Mouse (Mus musculus): Measurements from ENCODE around the gene 0610030E20Rik. TPM values are rescaled to one million over a fixed set of nuclear protein-coding genes. Genes with fewer than 3 reads are reported as not detected.
A peak's percentile ranks its signal among the peaks of the same experiment; 100 is the strongest.

0610030E20Rik gene
- polyA plus RNA-seq (2012; rRNA removed), result 9.5 and 17.9 TPM in 2 replicates

DNA sequence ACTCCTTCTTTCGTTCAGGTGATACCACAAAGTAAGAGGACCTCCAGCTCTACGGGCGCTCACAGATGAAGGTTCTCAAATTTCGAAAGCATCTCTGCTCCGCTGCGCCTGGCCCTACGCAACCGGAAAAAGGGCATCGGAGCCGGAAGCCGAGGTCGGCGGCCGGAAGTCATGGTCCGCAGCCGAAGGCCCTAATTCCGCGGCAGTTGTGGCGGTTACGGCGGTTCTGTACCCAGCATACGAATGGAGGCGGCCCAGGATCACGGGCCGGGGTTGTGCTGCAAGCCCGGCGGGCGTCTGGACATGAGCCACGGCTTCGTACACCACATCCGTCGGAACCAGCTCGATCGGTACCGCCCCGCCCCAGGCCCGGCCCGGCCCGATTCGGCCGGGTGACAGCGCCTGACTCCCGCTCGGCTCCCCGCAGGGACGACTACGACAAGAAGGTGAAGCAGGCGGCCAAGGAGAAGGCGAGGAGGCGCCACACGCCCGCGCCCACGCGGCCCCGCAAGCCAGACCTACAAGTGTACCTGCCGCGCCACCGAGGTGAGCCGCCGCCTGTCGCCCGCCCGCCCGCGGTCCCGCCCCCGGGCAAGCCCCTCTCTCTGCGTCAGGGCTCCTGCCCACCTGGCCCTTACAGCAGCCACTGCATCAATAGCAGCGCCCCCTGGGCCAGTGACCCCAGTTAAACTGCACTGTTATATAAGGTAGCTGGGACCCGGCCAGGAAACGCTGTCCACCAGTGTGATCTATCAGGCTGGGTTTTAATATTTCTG, at the start of gene 0610030E20Rik:
Gene 0610030E20Rik, plus strand, starts transcription at position 152 of the 776 bp plus-strand sequence.
- under 1% methylated on average over 72 of the region's 72 CpGs for WGBS
- DNase-seq (ENCODE audit: low read depth, low spot score), result no peak

DNA sequence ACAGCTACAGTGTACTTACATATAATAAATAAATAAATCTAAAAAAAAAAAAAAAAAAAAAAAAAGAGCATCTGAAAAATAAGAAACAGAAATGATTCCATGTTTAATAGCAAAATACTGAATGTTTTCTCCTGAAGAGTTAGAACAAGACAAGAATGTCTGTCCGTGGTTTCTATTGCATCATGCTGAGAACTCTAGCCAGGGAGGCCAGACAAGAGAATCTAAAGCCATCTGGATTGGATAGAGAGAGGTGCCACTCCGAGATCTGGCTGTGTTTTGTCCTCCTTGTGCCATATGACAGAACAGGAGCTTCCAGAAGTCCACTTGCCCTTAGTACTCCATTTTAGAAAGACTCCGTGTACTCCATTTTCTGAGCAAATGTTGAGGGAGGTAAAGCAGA, 49.3 kb upstream of the 0610030E20Rik start:
- DNase-seq (ENCODE audit: low read depth, low spot score), result no peak
- WGBS, result 84% methylated on average over 3 of the region's 3 CpGs

DNA sequence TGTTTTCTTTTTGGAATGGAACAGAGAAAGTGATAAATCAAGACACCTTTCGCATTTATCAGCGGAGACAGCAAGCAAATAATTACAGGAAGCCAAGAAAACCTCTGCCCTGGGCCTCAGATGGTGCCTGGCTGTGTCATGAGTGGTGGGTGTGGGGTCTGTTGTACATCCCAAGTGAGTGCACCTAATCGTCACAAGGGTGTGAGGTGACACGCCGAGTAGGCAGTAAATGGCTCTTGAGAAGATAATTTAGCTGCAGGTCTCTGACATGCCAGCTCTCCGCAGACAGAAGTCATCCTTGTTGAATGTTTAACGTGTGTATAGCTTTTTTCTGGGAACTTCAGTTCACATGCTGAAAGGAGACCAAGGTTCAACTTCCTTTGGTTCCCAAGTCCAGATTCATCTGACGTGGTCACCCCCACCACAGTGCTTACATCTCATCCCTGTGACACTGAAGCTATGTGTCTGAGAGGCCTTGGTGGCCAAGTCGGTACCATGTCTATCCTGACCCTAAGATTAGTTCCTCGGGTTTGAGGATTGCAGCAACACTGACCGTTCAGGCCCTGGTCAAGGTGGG, 44.7 kb upstream of the 0610030E20Rik start:
- DNase-seq (ENCODE audit: low read depth, low spot score), result no peak
- 59% methylated on average over 11 of the region's 11 CpGs for WGBS

DNA sequence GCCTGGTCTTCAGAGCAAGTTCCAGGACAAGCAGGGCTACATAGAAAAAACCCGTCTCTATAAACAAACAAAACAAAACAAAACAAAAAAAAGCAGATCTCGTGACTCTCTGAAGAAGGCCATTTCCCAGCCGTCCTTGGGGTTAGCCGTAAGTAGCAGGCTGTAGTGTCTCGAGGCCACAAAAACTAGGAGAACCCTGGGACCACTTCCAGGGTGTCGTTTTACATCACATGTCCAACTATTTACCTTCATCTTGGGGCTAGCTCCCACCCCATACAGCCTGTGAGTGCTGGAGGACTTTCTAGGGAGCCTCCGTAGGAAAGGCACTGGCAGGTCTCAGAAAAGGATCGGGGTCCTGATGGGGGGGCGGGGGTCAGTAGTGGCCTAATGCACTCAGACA, 43.6 kb upstream of the 0610030E20Rik start:
- no peak for DNase-seq (ENCODE audit: low read depth, low spot score)

DNA sequence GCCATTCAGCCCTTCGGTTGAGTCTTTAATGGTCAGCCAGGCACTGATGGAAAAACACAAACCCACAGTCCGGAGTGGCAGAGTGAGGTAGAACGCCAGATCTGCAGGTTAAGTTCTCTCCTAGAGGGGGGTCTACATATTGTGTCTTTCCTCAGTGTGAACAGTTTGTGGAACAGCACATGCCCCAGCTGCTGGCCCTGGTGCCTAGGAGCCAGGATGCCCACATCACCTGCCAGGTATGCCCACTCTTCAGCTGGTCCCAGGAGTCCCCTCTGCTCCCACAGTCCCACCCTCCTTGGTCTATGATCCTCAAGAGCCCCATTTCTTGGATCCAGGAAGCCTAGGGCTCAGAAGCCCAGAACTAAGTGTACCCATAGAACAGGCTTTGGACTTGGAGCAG, 34.9 kb upstream of the 0610030E20Rik start:
- no peak for DNase-seq (ENCODE audit: low read depth, low spot score)
- 87% methylated on average over 3 of the region's 3 CpGs for WGBS

More for the DNA sequence above, 43.6 kb upstream of the 0610030E20Rik start:
- WGBS, result 71% methylated on average over 9 of the region's 9 CpGs

DNA sequence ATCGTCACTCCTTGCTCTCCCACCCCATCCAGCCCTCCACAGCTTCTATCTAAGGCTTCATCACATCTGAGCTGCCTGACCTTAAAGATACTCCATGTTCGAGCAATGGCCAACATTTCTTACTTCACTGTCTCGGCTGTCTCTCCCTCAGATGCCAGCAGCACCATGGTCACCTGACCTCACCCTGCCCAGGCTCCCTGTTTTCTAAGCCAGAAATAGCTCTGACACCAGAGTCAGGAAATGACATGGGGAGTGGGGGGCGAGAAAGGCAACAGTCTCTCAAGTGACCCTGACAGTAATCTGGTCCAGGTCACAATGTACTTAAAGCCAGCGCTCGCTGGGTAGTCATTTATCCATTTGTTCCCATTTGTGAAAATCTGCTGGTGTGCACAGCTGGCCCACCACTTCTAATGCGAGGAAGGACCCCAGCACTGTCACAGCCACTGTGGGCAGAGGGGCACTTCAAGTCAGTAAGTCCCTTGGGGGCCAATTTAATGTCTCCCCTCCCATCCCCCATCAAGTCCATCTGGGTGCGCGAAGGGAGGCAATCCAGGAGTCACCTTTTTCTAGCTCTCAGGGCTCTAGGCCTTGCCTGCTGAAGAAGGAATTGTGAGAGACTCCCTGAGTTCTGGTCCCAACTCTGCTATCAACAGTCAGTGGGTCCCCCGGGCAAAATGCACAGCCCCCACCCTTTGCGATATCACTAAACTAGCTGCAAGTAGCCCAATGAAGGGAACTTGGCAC, 33.8 kb upstream of the 0610030E20Rik start:
- DNase-seq (ENCODE audit: low read depth, low spot score), result no peak
- WGBS, result 92% methylated on average over 11 of the region's 11 CpGs

DNA sequence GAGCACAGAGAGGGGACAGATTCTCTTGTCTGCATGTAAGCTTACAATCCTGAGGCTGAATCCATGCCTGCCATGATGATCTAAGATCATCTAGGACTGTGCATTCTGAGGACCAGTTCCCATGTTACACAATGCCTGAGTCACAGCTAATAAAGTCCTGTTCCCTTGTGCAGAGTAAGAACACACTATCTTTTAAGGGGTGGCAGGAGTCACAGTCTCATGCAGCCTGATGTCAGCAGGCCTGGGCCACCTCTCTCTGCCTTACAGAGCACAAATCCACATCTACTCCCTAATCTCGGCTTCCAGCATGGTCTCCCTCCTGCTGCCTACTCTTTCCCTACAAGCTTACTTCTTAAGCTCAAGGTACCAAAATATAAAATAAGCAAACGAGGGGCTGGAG, 31.7 kb upstream of the 0610030E20Rik start:
- DNase-seq (ENCODE audit: low read depth, low spot score), result no peak

DNA sequence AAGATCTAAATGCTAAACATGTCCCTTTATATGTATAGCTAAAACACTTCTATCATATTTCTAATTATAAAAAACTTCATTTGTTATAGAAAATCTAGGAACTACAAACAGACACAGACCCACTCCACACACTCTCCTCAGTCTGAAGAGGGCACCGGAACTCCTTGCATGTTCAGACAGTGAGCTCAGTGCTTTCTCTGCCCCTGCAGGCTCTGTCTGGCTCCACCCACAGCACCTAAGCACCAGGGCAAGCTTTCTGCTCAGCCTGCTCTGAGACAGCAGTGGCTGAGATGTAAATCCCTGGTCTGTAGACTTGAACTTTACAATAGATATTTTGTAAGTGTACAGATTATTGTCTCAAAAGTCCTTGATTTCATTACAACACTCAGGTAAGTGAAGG, 31.1 kb upstream of the 0610030E20Rik start:
- no peak for DNase-seq (ENCODE audit: low read depth, low spot score)
- WGBS, result 79% methylated on average over 1 of the region's 1 CpGs

More for the DNA sequence above, 31.7 kb upstream of the 0610030E20Rik start:
- 88% methylated on average over 2 of the region's 2 CpGs for WGBS

DNA sequence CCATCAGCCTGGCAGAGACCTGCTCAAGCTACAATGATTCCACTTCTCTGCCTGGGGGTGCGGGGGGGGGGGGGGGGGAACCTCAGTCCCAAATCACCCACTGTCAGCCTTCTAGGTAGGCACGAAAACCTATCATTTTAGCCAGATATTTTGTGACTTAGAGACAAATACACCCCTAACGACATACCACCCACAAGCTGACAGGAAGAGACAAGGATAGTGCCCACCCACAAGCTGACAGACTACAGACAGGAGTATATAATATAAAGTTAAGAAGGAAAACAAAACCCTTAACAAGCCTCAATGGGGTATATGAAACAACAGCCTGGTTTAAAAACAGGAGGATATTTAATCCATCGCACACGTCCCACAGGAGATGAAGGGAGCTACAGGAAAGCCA, 28.7 kb upstream of the 0610030E20Rik start:
- WGBS, result 87% methylated on average over 5 of the region's 5 CpGs
- no peak for DNase-seq (ENCODE audit: low read depth, low spot score)

DNA sequence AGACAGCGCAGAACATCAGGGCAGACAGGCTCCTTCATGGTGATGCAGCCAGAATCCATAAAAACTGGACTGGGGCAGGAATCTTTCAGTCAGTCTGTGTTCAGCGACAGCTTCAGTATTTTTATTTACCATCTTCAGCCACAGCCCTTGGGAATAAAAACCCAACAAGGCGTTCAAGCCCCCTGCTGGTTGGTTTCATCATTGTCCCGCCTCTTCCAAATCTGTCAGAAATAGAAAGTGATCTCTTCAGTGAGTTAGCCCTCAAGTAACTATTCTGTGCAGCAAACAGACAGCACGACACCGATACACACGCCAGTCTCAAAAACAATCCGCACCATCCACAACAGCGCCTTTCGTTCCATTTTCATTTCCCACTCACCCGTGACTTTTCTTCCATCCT, 28.1 kb upstream of the 0610030E20Rik start:
- no peak for DNase-seq (ENCODE audit: low read depth, low spot score)
- 76% methylated on average over 11 of the region's 11 CpGs for WGBS

DNA sequence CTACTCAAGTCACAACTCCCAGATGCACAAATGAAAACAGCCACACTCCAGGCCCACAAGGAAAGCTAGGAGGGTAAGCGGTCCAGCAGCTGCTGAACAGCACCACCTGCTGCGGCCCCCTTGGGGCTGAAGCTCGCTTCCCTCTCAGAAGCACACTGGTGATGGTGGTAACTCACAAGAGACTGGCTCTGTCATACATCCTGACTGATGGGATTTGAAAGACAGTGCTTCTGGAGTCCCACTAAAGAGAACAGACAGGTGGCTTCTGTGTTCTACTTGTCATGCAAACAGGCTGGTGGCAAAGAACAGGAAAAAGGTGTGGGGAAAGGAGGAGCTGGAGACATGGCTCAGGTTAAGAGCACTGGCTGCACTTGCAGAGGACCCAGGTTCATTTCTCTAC, 24.2 kb upstream of the 0610030E20Rik start:
- DNase-seq (ENCODE audit: low read depth, low spot score), result no peak
- WGBS, result over 99% methylated on average over 3 of the region's 3 CpGs

DNA sequence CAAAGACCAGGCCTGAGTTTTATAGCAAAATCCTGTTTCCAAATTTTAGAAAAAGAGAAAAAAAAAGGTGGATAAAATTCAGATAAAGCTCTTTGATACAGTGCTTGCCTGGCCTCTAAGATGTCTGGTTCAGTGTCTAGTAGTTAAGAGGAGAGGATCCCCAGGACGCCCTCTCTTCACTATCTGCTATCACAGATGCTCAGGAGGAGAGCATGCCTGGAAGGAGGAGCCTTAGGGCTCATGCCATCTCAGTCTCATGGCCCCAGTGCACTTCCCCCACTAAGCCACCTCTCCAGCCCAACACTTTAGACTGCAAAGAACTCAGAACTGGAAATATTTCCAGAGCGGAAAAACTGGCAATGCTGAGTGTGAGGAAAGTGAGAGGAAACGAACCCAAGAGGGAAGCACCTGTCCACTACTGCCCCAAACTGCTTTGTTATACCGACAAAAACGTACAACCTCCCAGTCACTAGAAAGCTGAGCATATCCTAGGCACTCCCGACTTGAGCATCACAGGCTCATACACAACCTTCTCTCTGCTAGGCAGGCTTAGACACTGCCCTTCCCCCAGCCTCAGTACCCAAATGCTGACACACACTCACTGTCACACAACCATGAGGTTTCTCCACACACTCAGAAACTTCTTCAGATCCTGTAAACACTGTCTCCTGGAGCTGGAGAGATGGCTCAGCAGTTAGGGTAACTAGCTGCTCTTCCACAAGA, 23.2 kb upstream of the 0610030E20Rik start:
- no peak for DNase-seq (ENCODE audit: low read depth, low spot score)
- WGBS, result 93% methylated on average over 6 of the region's 6 CpGs

DNA sequence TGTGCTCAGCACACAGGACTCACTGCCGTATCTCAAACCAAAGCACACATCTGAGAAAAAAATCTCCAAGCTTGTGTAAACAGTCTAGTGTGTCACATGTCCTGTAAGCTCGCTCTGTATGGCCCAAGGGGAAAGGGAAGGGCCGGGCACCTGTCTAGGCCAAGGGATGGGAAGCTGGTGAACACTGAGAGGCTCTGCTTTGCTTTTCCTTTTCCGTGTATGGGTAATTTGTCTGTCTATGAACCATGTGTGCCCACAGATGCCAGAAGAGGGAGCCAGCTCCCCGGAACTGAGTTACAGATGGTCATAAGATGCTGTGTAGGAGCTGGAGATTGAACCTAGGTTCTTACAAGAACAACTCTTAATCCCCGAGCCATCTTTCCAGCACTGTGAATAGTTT, 20.8 kb upstream of the 0610030E20Rik start:
- WGBS, result 37% methylated on average over 6 of the region's 6 CpGs
- no peak for DNase-seq (ENCODE audit: low read depth, low spot score)

DNA sequence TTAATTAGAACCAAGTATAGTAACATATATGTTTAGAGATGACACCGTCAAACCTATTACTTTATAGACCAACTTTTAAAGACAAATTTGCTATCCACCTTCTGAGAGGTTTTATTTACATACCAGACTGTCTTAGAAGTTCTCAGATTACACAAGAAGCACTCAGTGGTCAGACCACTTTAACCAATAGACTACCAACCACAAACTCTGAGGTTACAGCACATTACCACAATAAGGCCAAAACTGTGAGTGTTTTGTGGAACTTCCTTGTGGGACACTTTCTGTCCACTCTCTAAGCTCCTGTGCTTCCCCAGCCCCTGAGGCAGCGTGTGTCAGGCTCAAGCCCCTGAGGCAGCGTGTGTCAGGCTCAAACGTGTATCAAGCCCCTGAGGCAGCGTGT, 18.1 kb upstream of the 0610030E20Rik start:
- no peak for DNase-seq (ENCODE audit: low read depth, low spot score)
- 84% methylated on average over 5 of the region's 5 CpGs for WGBS

DNA sequence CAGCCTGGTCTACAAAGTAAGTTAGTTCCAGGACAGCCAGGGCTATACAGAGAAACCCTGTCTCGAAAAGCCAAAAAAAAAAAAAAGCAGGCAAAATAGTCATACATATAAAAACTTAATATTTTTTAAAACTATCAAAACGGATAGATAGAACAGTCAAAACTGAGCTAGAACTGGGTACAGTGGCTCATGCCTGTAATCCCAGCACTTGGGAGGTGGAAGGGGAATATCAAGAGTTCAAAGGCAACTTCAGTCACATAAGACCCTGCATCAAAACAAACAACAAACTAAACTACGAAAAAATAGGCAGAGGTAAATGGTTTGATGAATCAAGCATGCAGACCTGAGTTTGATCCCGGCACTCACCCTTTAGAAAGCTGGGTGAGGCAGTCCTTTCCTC, 17.0 kb upstream of the 0610030E20Rik start:
- DNase-seq (ENCODE audit: low read depth, low spot score), result no peak
- 91% methylated on average over 4 of the region's 4 CpGs for WGBS

DNA sequence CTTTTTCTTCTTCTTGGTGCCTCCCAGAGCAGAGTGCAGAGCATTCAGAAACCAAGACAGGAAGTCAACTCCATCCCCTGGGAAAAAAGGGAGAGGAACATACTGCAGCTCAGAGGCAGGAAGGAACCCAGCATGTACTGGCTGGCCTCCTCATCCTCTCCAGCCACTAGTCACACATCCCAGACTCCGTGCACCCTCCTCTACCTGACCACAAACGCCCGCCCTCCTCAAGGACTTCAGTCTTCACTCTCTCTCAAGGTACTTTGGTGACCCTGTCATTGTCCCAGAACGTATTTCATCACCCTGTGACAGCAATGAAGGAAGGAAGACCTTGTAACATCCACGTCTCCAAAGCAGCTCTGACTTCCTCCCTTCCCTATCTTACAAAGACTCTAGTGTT, 14.0 kb upstream of the 0610030E20Rik start:
- no peak for DNase-seq (ENCODE audit: low read depth, low spot score)
- 73% methylated on average over 5 of the region's 5 CpGs for whole genome bisulfite sequencing

DNA sequence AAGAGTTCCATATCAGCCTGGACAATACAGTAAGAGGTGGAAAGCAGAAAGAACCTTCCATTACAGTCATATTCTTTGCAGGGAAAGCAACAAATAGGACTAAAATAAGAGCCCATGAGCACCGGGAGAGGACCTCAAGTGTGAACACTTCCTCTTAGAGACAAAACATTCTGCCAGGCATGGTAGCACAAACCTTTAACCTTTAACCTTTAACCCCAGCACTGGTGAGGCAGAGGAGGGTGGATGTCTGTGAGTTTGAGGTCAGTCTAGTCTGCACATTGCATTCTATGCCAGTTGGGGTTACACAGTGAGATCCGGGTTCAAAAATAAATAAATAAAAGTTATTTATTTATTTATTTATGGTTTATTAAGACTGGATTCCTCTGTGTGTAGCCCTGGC, 6.6 kb upstream of the 0610030E20Rik start:
- no peak for DNase-seq (ENCODE audit: low read depth, low spot score)
- WGBS, result 48% methylated on average over 2 of the region's 2 CpGs

DNA sequence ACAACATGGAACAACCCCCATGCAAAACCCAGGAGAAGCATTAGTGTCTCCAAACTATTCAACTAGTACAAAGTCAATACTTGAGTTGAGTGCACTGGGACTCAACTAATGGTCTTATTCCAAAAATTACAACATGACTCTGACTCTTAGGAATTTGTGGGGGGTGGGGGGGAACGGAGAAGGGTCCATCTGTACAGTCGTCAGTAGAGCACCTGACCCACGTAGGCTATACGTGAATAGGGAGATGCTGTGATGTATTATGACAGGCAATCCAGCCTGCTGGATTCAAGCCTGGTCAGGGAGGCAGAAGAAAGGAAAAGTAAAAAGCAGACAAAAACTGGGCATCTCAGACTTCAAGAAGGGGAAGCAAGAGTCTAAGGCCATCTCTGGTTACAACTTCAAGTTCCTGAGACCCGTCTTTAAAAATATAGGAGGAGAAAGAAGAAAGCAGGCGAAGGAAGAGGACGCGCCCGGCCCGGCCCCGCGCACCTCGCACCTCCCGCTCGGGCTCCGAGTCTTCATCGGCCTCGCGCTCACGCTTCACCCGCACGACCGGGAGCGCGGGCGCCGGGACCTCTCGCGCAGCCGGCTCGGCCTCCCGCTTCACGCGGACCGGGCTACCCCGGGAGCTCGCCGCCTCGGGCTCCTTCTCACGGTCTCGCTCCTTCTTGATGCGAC, 2.6 kb upstream of the 0610030E20Rik start:
- under 1% methylated on average over 42 of the region's 42 CpGs for WGBS
- DNase-seq (ENCODE audit: low read depth, low spot score), result no peak

DNA sequence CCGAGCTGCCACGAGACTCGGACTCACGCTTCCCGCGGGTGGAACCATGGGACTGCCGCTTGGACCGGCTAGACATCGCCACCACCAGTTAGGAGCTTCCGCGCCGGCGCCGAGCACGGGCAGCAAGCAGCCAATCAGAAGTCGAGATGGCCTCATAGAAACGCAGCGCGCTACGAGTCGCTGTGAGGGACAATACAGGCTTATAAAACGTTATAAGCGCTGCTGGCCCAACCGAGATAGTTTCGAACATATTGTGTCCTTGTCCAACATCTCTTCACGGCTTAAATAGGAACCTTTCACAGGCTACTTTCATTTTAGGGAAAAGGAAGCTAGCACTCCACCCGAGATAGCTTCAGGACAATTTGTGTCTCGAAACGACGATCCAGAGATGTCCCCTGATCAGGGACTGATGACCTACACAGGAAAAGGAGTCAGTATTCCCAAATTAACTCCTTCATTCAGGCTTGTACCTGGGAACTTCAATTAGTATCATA, 2.0 kb upstream of the 0610030E20Rik start, which contains the start of gene Usp39:
Gene Usp39, minus strand, starts transcription at position 111 of the 494 bp plus-strand sequence.
- under 1% methylated on average over 30 of the region's 30 CpGs for WGBS
- peak; percentile 87 for DNase-seq (ENCODE audit: low read depth, low spot score)

Data from large intestine, adult 2 months (tissue).